Mouse (Mus musculus) urinary bladder, postnatal 14 days (tissue): ENCODE measurements around the gene Zbtb1.
A peak's percentile ranks its signal among the peaks of the same experiment; 100 is the strongest.

Experiments used
- DNase-seq: peaks from one replicate; pipeline ENCODE4 v3.0.0; 2021; ENCODE audit warnings: low spot score

Zbtb1 gene

GRCm38 (mm10) chr12:76369206-76369977 lies 674 bp upstream of the Zbtb1 start, which contains the start of gene Zbtb25:
Gene Zbtb25 (minus strand): TSS chr12:76369602.
- peak; percentile 81 for DNase-seq

- DNase-seq: peak; percentile 83
Observed at GRCm38 (mm10) chr12:76370831-76371571, 935 bp downstream of the Zbtb1 start.

GRCm38 (mm10) chr12:76372046-76372445 lies 2.0 kb downstream of the Zbtb1 start:
- DNase-seq: no peak

- no peak for DNase-seq
Observed at GRCm38 (mm10) chr12:76372881-76373818, 3.1 kb downstream of the Zbtb1 start.

GRCm38 (mm10) chr12:76373991-76374390 lies 3.9 kb downstream of the Zbtb1 start:
- DNase-seq: no peak

- DNase-seq: no peak
Observed at GRCm38 (mm10) chr12:76374911-76375310, 4.8 kb downstream of the Zbtb1 start.

GRCm38 (mm10) chr12:76375506-76375905 lies 5.4 kb downstream of the Zbtb1 start:
- no peak for DNase-seq

- DNase-seq: no peak
Observed at GRCm38 (mm10) chr12:76376649-76377048, 6.6 kb downstream of the Zbtb1 start.

GRCm38 (mm10) chr12:76377059-76377458 lies 7.0 kb downstream of the Zbtb1 start:
- DNase-seq: no peak

- DNase-seq: no peak
Observed at GRCm38 (mm10) chr12:76377726-76378125, 7.7 kb downstream of the Zbtb1 start.

GRCm38 (mm10) chr12:76378556-76378955 lies 8.5 kb downstream of the Zbtb1 start:
- no peak for DNase-seq

- DNase-seq: no peak
Observed at GRCm38 (mm10) chr12:76380151-76380550, 10.1 kb downstream of the Zbtb1 start.

GRCm38 (mm10) chr12:76385342-76385741 lies 15.3 kb downstream of the Zbtb1 start:
- DNase-seq: no peak

GRCm38 (mm10) chr12:76388794-76389193 lies 18.7 kb downstream of the Zbtb1 start:
- no peak for DNase-seq

GRCm38 (mm10) chr12:76391595-76392271 lies 21.7 kb downstream of the Zbtb1 start:
- DNase-seq: no peak

GRCm38 (mm10) chr12:76392979-76393378 lies 22.9 kb downstream of the Zbtb1 start:
- DNase-seq: no peak

GRCm38 (mm10) chr12:76397281-76397680 lies 27.2 kb downstream of the Zbtb1 start:
- DNase-seq: no peak

GRCm38 (mm10) chr12:76401674-76402073 lies 31.6 kb downstream of the Zbtb1 start:
- no peak for DNase-seq

- DNase-seq: peak; percentile 91
Observed at GRCm38 (mm10) chr12:76402991-76403885, 33.2 kb downstream of the Zbtb1 start.

GRCm38 (mm10) chr12:76403886-76404537 lies 33.9 kb downstream of the Zbtb1 start, which contains the start of gene Hspa2:
Gene Hspa2 (plus strand): TSS chr12:76404176.
- peak; percentile 100 for DNase-seq
